In the genomic region with DNA sequence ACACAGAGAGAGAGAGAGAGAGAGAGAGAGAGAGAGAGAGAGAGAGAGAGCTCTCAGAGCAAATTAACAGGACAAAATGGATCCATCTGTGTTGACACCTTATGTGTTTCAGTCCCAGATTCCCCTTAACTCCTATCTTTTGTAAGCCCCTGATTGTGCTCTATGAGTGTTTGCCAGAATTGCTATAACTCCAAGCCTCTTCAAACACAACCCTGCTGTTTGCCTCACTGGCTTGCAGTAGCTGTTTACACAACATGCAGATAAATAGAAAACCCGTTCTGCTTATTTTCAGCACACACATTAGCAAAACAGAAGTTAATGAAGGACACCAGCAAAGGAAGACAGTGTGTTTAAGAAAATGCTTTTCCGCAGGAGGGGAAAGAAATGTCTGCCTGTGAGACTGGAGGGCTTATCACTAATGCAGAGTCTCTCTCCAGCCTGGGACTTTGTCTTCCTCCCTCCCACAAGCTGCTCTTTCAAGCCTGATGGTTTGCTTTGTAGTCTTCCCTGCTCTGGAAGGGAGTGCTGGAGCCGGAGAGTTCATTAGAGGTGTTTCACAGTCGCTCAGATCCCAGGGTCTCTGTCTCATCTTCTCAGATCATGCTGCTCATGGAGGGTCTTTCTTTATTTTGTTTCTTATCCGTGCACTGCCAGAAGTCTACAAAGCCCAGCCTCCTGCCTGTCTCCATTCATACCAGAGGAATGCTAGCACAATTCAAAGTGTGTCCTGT, we compare ENCODE assay signal across 10 mouse cellular contexts.
A peak's percentile ranks its signal among the peaks of the same experiment; 100 is the strongest.
DNase-seq lines count a peak whose midpoint lies in the region; ATAC-seq lines count a peak whose summit lies in the region.
"Had no signal": no experiment of that assay in that cellular context is flagged by ENCODE, and none has a peak within 500 bp of the region (broad histone marks: within the 10 kb centered on the region; RNA-seq: fewer than 3 reads in every experiment).

No protein-coding gene starts in this region.

- no peak overlapping the region for H3K9ac ChIP-seq in heart, embryonic 14.5 days (ENCODE audit: low read length)
- H3K9ac ChIP-seq in forebrain, embryonic 14.5 days (ENCODE audit: low read length), result peak overlapping the region; percentile 18; the same call in 1 of the 2 replicates
- peak overlapping the region; percentile 31 for H3K9ac ChIP-seq in midbrain, embryonic 11.5 days (ENCODE audit: low read length)
- H3K9ac ChIP-seq: limb, embryonic 13.5 days had no signal

- peaks cover 0 to 5% of the 10 kb centered on the region in 2 experiments; a peak in 2 of 4 replicates for H3K4me1 ChIP-seq in heart, embryonic 14.5 days (ENCODE audit: control insufficient read depth in 2 of 2, insufficient read depth in 2 of 2, low read length in 2 of 2)
- peaks cover 13% of the 10 kb centered on the region for H3K4me1 ChIP-seq in forebrain, embryonic 14.5 days (ENCODE audit: control insufficient read depth, insufficient read depth, low read length)
- peaks cover 23% of the 10 kb centered on the region for H3K4me1 ChIP-seq in midbrain, embryonic 11.5 days (ENCODE audit: control insufficient read depth, insufficient read depth, low read length)

- H3K36me3 ChIP-seq in heart, embryonic 14.5 days (ENCODE audit: control insufficient read depth, insufficient read depth, low read length), result no peaks in the 10 kb centered on the region
- no peaks in the 10 kb centered on the region for H3K36me3 ChIP-seq in forebrain, embryonic 14.5 days (ENCODE audit: control insufficient read depth, insufficient read depth, low read length)
- no peaks in the 10 kb centered on the region for H3K36me3 ChIP-seq in midbrain, embryonic 11.5 days (ENCODE audit: control insufficient read depth, insufficient read depth, low read length)
- H3K36me3 ChIP-seq: limb, embryonic 13.5 days had no signal

- intact Hi-C loops in heart, postnatal 10 days (cut with DNase I), result no loop called here

- H3K27me3 ChIP-seq in heart, embryonic 14.5 days (ENCODE audit: control insufficient read depth, insufficient read depth, low read length), result no peaks in the 10 kb centered on the region
- no peaks in the 10 kb centered on the region for H3K27me3 ChIP-seq in forebrain, embryonic 14.5 days (replicated peaks; ENCODE audit: control insufficient read depth, insufficient read depth, low read length)
- H3K27me3 ChIP-seq in midbrain, embryonic 11.5 days (ENCODE audit: control insufficient read depth, insufficient read depth, low read length), result no peaks in the 10 kb centered on the region
- H3K27me3 ChIP-seq: limb, embryonic 13.5 days had no signal

- ATAC-seq in heart, embryonic 14.5 days (ENCODE audit: insufficient number of reproducible peaks, insufficient read depth, low FRiP score, low read depth), result no peak
- peak; percentile 75 for ATAC-seq in forebrain, embryonic 14.5 days
- peak; percentile 83 for ATAC-seq in midbrain, embryonic 11.5 days (ENCODE audit: low FRiP score)

- H3K9me3 ChIP-seq in heart, embryonic 14.5 days (ENCODE audit: control insufficient read depth, low read length), result no peaks in the 10 kb centered on the region
- H3K9me3 ChIP-seq in forebrain, embryonic 14.5 days (replicated peaks; ENCODE audit: control insufficient read depth, low read length), result no peaks in the 10 kb centered on the region
- no peaks in the 10 kb centered on the region for H3K9me3 ChIP-seq in midbrain, embryonic 11.5 days (ENCODE audit: control insufficient read depth, low read length)
- H3K9me3 ChIP-seq: limb, embryonic 13.5 days had no signal

- H3K4me3 ChIP-seq in heart, embryonic 14.5 days (ENCODE audit: control insufficient read depth in 1 of 2, insufficient read depth in 1 of 2, low read depth in 1 of 2, low read length in 2 of 2), result no peak overlapping the region
- no peak overlapping the region for H3K4me3 ChIP-seq in forebrain, embryonic 14.5 days (ENCODE audit: low read depth, low read length)
- H3K4me3 ChIP-seq in midbrain, embryonic 11.5 days (ENCODE audit: low read depth, low read length), result no peak overlapping the region
- H3K4me3 ChIP-seq: limb, embryonic 13.5 days had no signal

- no peak for DNase-seq in heart, postnatal 10 days
- DNase-seq in brain, embryonic 18.5 days (ENCODE audit: low read depth, low spot score), result peak; percentile 26
- DNase-seq in forebrain, embryonic 14.5 days (ENCODE audit: low spot score), result peak; percentile 76
- DNase-seq in midbrain, embryonic 11.5 days (ENCODE audit: low spot score, missing footprints), result peak; percentile 92
- no peak for DNase-seq in thymus, postnatal 25 days
- DNase-seq in c-Kit-positive CD71-positive TER-119-positive erythroid progenitor cells, embryonic 14.5 days (ENCODE audit: low spot score), result no peak
- no peak for DNase-seq in cerebellum, adult 8-10 months
- DNase-seq: kidney, postnatal 14 days had no signal

- WGBS in heart, embryonic 14.5 days, result 16% methylated on average over 5 of the region's 5 CpGs
- 1% methylated on average over 5 of the region's 5 CpGs for WGBS in forebrain, embryonic 14.5 days
- 3% methylated on average over 5 of the region's 5 CpGs for WGBS in midbrain, embryonic 11.5 days

- H3K4me2 ChIP-seq in heart, embryonic 14.5 days (ENCODE audit: low read length), result peak overlapping the region; percentile 23
- peak overlapping the region; percentile 4; the same call in 1 of the 2 replicates for H3K4me2 ChIP-seq in forebrain, embryonic 14.5 days (ENCODE audit: low read length)
- peak overlapping the region; percentile 19; the same call in 1 of the 2 replicates for H3K4me2 ChIP-seq in midbrain, embryonic 11.5 days
- H3K4me2 ChIP-seq: limb, embryonic 13.5 days had no signal

- H3K27ac ChIP-seq in heart, embryonic 14.5 days (replicated peaks in 1 of 2; ENCODE audit: control insufficient read depth in 1 of 2, insufficient read depth in 1 of 2, low read depth in 2 of 2, low read length in 2 of 2), result peak overlapping the region in 1 of 2 experiments; percentile 24; a peak in 1 of 4 replicates
- peak overlapping the region; percentile 31; the same call in 1 of the 2 replicates for H3K27ac ChIP-seq in forebrain, embryonic 14.5 days (ENCODE audit: low read depth, low read length)
- peak overlapping the region; percentile 83 for H3K27ac ChIP-seq in midbrain, embryonic 11.5 days (ENCODE audit: low read depth, low read length)
- H3K27ac ChIP-seq: limb, embryonic 13.5 days had no signal

Comparison
In these comparisons a context has a peak if more than half of its experiments do, and no peak if none do; other contexts are left out.
1. DNase-seq: peak in brain, embryonic 18.5 days (single experiment), forebrain, embryonic 14.5 days (single experiment) and midbrain, embryonic 11.5 days (single experiment); none in heart, postnatal 10 days (0 of 2), thymus, postnatal 25 days (single experiment), c-Kit-positive CD71-positive TER-119-positive erythroid progenitor cells, embryonic 14.5 days (single experiment) and cerebellum, adult 8-10 months (single experiment).
2. Peak in every context shown above with its lines, with median percentiles within 50 percentile points of each other: H3K4me2 ChIP-seq.